Mouse (Mus musculus): ENCODE results near the gene Lhfpl5. TPM values are rescaled to one million over a fixed set of nuclear protein-coding genes. Genes with fewer than 3 reads are reported as not detected.

Lhfpl5 gene
- total and polyA plus RNA-seq, 3 experiments: 1.7 to 6.6 (median 2.3) TPM

GRCm38 (mm10) chr17:28626937-28627336 is 51.5 kb downstream of the Lhfpl5 start:
- no peak for DNase-seq

GRCm38 (mm10) chr17:28628248-28629124 is 53.0 kb downstream of the Lhfpl5 start:
- DNase-seq: no peak

DNA sequence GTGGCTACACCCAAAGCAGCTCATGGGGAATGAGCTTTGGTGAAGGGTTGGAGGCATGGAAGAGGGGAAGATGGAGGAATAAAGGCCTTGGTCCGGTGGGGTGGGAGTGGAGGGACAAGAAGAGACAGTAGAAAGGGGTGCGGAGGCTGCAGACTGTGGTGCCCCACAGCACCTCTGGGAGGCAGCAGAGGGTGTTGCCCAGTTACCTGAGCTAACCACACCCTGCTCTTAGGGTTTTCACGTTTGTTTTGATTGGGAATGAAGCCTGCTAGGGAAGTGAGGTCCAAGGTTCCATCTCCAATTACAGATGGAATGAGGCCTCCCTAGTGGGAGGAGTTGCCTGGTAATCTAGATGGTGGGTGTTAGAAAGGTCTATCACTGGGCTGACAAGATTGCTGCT is 53.7 kb downstream of the Lhfpl5 start:
- no peak for DNase-seq

Small RNAs within 50 kb of the gene (microRNA-seq; reads per million reads assigned to microRNA genes)
- gene Gm25195 (0 reads per million in 2 experiments), gene Mir6969 (0 reads per million in 2 experiments)

Other genes with a start within 250 kb of the Lhfpl5 start
- 100 to 1,000 TPM; 826 to 935 TPM for gene Rpl10a, start 247.2 kb upstream of the Lhfpl5 start, total RNA-seq (2021)
- gene Rpl10a, start 247.2 kb upstream of the Lhfpl5 start, polyA plus RNA-seq (2012; rRNA removed): 2,217 and 2,897 TPM in 2 replicates
- gene Tead3, start 224.8 kb upstream of the Lhfpl5 start, total RNA-seq (2021): 10 to 100 TPM in 1 of 2 experiments, 1 to 10 TPM in 1; 8.6 to 12.5 TPM
- 15.9 and 17.6 TPM in 2 replicates for gene Tead3, start 224.8 kb upstream of the Lhfpl5 start, polyA plus RNA-seq (2012; rRNA removed)
- not detected for gene Tulp1, start 210.4 kb upstream of the Lhfpl5 start, total RNA-seq (2021)
- 0.49 and 0.91 TPM in 2 replicates for gene Tulp1, start 210.4 kb upstream of the Lhfpl5 start, polyA plus RNA-seq (2012; rRNA removed)
- gene Fkbp5, start 58.1 kb upstream of the Lhfpl5 start, total RNA-seq (2021): 10 to 100 TPM; 68.0 to 69.5 TPM
- 24.4 and 27.1 TPM in 2 replicates for gene Fkbp5, start 58.1 kb upstream of the Lhfpl5 start, polyA plus RNA-seq (2012; rRNA removed)
- gene Armc12, start 44.8 kb upstream of the Lhfpl5 start, total RNA-seq (2021): not detected
- gene Armc12, start 44.8 kb upstream of the Lhfpl5 start, polyA plus RNA-seq (2012; rRNA removed): not detected in 2 replicates
- gene Clpsl2, start 26.2 kb upstream of the Lhfpl5 start, total RNA-seq (2021): not detected
- not detected in 2 replicates for gene Clpsl2, start 26.2 kb upstream of the Lhfpl5 start, polyA plus RNA-seq (2012; rRNA removed)
- gene Clps, start 14.9 kb upstream of the Lhfpl5 start, total RNA-seq (2021): not detected
- 1.4 and 45.4 TPM in 2 replicates for gene Clps, start 14.9 kb upstream of the Lhfpl5 start, polyA plus RNA-seq (2012; rRNA removed)
- gene Srpk1, start 47.1 kb downstream of the Lhfpl5 start, total RNA-seq (2021): 10 to 100 TPM; 60.1 to 60.6 TPM
- 11.3 and 12.0 TPM in 2 replicates for gene Srpk1, start 47.1 kb downstream of the Lhfpl5 start, polyA plus RNA-seq (2012; rRNA removed)
- gene Slc26a8, start 114.6 kb downstream of the Lhfpl5 start, total RNA-seq (2021): 1 to 10 TPM; 1.2 to 1.3 TPM
- 1.1 TPM in 2 replicates for gene Slc26a8, start 114.6 kb downstream of the Lhfpl5 start, polyA plus RNA-seq (2012; rRNA removed)
- 10 to 100 TPM; 74.4 to 85.2 TPM for gene Mapk14, start 115.7 kb downstream of the Lhfpl5 start, total RNA-seq (2021)
- gene Mapk14, start 115.7 kb downstream of the Lhfpl5 start, polyA plus RNA-seq (2012; rRNA removed): 52.9 and 65.3 TPM in 2 replicates
- gene AC170998.1, start 150.4 kb downstream of the Lhfpl5 start, total RNA-seq (2021): 1 to 10 TPM in 1 of 2 experiments, not detected in 1; 1.7 TPM
- gene AC170998.1, start 150.4 kb downstream of the Lhfpl5 start, polyA plus RNA-seq (2012; rRNA removed): 0.31 and 0.40 TPM in 2 replicates
- gene Mapk13, start 193.7 kb downstream of the Lhfpl5 start, total RNA-seq (2021): 100 to 1,000 TPM in 1 of 2 experiments, 10 to 100 TPM in 1; 97.4 to 350 TPM
- 193 and 279 TPM in 2 replicates for gene Mapk13, start 193.7 kb downstream of the Lhfpl5 start, polyA plus RNA-seq (2012; rRNA removed)
- 100 to 1,000 TPM in 1 of 2 experiments, 10 to 100 TPM in 1; 65.1 to 134 TPM for gene Brpf3, start 225.4 kb downstream of the Lhfpl5 start, total RNA-seq (2021)
- gene Brpf3, start 225.4 kb downstream of the Lhfpl5 start, polyA plus RNA-seq (2012; rRNA removed): 60.3 and 70.1 TPM in 2 replicates

Data from adrenal gland, adult 2 months (tissue).